Mouse (Mus musculus) monocyte, adult 2 months (primary cell): ENCODE measurements around the gene Klhl13.

Experiments used
- DNase-seq, 2 experiments: peaks; one replicate each; pipeline ENCODE4 v3.0.0; 2022; ENCODE audit warnings: low spot score in 2 of 2, low read depth in 1 of 2

Klhl13 gene

DNA sequence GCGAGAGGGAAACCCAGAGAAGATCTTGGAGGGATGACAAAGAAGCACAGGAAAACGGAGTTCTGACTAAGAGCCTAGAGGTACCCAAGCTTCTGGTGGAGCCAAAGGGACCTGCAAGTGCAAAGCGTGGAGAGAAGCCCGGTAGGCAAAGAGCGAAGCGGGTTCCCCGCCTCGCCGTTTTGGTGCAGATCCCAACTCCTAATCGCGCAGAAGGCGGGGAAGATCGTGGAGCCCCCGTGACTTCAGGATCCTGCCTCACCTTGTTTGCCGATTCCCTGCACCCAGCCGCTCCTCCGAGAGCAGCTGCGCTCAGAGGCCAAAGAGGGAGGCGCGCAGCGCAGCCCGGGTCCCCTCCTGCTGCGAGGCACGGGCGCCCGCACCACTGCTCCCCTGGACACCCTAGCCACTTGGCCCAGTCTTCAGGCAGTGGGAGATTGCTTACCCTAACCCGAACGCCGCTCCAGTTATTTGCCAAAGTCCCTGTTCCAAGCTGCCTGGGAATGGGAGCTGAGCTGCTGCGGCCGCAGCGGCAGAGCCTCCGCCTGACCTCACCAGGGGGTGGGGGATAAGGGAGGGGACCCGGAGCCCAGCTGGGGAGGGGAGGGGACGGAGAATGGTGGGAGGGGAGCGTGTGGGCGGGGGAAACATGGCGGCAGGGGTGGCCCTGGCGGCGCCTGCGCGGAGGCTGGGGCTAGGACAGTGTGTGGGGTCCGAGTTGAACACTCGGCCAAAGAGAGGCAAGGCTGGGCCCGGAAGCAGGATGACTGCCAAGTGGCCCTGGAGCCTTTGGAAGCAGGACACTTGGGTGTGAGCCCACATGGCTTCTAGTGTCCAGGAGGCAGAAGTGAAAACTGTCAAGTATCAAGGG is at the start of gene Klhl13:
Klhl13 (minus strand) TSS at position 569 of the 868 bp plus-strand sequence.
- no peak for DNase-seq

DNA sequence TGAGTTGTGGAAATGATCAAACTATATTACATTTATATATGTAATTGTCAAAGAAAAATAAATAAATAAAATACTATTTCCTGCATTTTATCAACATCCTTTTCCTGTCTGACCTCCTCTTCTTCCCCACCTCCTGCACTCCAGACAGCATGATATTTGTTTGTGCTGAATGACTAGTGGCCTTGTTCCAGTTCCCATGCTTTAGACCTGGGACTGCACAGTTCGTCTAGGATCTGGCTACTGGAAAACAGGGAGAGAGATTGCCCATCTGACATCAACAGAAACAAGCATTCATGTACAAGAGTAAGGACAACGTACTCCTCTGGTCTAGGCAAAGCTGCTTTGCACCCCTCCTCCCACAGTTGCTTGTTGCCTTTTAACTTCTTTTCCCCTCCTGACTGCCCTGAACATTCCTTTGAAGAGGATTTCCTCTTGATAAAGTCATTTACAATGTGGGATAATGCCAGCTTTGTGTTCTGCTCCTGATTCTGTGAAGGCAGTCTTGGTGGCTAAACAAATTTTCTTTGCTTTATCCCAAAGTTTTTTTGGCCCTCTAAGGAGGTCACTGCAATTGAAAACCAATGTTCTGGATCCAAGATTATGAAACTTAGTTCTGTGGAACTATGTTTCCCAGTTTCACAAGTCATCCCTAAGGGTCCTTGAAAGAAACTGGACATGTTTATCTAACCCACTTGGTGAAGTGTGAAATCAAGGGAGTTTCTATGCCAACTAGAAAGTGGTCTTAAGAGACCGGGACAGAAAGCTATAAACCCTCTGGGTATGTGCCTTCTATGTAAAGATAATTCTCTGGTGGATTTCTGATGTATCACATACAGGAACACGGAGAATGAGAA is 44.6 kb upstream of the Klhl13 start:
- no peak for DNase-seq

DNA sequence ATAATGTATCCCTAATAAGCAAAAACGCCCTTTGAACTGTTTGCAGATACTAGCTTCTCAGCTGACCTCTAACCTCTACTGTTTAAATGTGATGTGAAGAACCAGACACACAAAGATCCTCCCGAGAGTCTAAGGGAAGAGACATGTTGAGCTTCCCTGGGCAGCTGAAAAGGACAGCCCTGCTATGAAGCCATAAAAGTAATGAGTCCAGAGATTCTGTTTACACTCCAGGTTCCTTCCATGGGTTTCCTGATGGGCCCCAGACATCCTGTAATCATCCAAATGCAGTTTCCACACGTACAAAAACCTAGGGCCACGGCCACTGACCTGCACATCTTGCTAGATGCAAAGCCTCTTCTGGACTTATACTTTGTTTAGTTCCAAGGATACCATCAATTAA is 23.8 kb upstream of the Klhl13 start:
- DNase-seq: no peak

GRCm38 (mm10) chrX:23363441-23363840 is 1.4 kb downstream of the Klhl13 start:
- DNase-seq: no peak

DNA sequence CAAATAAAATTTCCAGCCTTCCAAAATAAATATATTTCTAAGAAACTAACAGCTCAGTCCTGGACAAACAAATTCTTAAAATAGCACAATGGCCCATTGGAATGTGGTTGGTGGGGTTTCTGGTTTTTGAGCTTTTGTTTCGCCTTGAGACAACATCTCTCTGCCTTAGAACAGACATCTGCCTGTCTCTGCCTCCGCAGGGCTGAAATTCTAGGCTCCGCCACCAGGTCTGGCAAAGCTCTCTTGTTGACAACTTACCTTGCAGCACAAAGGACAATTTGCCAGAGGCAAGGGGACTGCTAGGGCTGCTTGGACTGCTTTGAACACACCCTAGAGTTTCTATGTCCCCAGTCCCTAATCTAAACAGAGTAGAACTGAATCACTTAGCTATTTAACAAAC is 4.4 kb downstream of the Klhl13 start:
- no peak for DNase-seq

DNA sequence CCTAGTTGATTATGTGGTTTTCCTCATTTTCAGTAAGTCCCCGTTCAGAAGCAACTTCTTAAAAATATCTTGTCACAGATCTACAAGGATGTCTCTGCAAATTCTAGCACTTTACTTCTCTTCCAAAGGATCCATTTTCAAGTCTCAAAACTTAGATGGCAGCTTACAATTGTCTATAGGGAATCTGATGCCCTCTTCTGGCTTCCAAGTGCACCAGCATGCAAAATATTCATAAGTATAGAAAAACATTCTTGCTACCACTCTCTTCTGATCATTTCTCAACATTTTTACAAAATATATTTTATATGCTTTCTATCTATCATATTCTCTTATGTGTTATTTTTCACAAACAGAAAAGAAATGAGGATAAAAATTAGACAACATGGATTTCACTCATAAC is 14.8 kb downstream of the Klhl13 start:
- DNase-seq: no peak

DNA sequence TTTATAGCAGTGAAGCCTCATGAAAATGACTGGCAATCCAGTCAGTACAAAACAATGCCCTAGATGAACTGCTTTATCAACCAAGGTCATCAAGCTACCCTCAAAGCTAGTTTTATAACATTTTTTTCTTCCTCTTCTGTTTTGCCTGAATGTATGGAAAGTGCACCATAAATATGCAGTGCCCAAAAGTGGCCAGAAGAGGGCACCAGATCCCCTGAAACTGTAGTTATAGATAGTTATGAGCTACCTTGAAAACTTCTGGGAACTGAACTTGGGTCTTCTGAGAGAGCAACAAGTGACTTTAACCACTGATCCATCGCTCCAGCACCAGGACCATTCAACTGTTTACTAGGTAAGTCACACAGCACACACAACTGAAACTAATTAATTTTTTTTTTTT is 36.8 kb downstream of the Klhl13 start:
- DNase-seq: no peak

DNA sequence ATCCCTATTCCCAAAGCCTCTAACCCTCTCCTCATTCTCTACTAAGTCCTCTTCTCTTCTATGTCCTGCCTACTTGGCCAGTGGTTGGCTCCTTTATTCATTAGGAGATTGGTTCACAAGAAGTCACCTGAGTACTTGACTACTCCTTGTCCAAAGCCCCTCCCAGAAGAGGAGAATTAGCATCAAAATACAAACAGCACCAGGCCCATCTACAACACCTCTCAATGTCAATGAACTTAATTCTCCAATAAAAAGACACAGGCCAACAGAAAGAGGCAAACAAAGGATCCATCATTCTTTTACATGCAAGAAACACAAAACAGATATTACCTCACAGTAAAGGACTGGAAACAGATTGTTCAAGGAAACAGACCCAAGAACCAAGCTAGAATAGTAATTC is 46.0 kb downstream of the Klhl13 start:
- DNase-seq: no peak

DNA sequence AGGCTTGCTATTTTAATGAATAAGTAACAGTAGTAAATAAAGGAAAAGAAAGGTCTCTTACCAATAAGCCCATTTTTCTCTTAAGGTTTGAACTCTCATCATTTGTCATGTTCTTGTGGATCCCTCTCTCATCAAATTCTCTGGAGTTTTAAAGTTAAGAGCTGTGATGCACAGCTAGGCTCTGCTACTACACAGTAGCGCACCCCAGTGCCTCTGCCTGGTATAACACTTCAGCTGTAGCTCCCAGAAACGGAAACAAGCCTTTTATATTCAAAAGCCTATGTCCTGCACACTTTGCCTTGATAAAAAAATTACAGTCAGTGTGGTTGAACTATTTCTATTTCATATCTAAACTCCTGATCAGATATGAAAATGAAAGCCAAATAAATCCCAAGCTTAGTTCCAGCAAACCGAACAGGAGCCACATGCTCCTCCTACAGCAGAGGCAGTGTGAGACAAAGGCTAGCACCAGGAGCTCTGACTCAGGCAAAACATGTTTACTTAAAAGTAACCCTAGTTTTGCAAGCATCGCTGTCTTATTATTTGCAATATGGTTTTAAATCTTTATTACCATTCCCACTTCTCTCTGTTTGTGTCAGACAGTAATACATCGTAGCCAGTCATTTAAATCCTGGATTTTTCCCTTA is 68.8 kb downstream of the Klhl13 start:
- DNase-seq: no peak

DNA sequence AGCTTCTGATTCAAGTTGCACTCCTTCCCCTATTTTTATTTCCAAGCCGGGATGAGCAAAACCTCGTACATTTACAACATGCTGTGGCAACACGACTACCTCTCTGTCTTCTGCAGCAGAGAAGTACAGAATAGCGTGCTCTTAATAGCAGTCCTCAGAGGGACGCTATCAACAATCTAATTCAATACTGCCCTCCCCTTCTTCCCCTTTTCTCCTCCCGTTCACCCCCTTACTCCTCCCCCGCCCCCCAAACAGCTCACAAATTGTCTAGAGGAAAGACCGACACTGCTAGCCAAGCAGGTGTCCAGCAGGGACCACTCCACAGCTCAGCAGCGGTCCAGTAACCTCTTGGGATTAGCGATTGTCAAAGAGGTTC is 79.5 kb downstream of the Klhl13 start:
- DNase-seq: no peak

- no peak for DNase-seq
These were observed 80.1 kb downstream of the Klhl13 start for GRCm38 (mm10) chrX:23284530-23285441.

DNA sequence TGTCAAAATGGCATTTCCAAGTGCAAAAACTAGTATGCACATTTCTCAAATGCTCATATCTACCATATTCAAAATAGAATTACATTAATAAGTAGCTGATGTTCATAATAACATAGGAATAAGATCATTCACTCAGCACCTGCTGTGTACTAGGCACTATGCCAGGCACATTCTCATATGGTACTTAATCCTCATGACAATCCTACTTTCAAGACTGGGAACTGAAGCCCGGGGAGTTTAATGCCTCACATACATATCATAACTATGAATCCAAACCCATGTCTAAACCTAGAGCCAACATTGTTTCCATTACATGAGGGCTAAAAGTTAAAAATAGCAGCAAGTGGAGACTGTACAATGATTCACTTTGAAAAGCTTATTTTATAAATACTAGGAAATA is 97.3 kb downstream of the Klhl13 start:
- no peak for DNase-seq

DNA sequence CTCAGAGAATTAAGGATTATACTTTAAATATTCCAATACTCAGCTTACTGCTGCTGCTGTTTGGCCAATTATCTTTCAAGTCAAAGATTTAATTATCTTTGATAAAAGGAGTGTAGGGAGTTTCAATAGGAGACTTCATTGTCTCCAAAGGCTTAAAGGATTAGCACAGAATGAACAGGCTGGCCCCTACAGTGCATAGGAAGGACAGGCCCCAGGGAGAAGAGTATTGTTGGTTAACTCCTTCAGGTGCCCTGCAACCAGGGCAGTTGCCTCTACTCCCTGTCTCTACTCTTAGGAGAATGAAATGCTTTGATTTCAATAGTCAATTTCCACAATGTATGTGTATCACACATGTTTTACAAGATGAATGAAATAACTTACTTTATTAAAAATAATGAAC is 116.1 kb downstream of the Klhl13 start:
- DNase-seq: no peak
